Mouse (Mus musculus) limb, embryonic 15.5 days (tissue): ENCODE results near the gene Hmgb2. TPM values are rescaled to one million over a fixed set of nuclear protein-coding genes. Genes with fewer than 3 reads are reported as not detected.

Experiments
- ATAC-seq: fragments of 200-750 bp; cut with Nextera tagmentation; 2 replicates; pipeline ENCODE4 v1.8.0; 2017; ENCODE audit warnings: low read depth, moderate TSS enrichment; ENCODE audit not compliant: insufficient number of reproducible peaks, low FRiP score, low TSS enrichment
- H3K27ac ChIP-seq: fragments of 300-500 bp; sonication (generic); 2 replicates; pipeline ENCODE4 v1.5.1; 2015; ENCODE audit warnings: moderate library complexity, mild to moderate bottlenecking, inconsistent platforms
- H3K27me3 ChIP-seq: fragments of 300-500 bp; sonication (generic); 2 replicates; pipeline ENCODE4 v1.6.1; 2015; ENCODE audit warnings: inconsistent platforms
- H3K36me3 ChIP-seq: fragments of 300-500 bp; sonication (generic); 2 replicates; pipeline ENCODE4 v1.6.1; 2015; ENCODE audit warnings: inconsistent platforms
- H3K4me1 ChIP-seq: fragments of 300-500 bp; sonication (generic); 2 replicates; pipeline ENCODE4 v1.6.1; 2015; ENCODE audit warnings: inconsistent platforms
- H3K4me2 ChIP-seq: fragments of 300-500 bp; sonication (generic); 2 replicates; pipeline ENCODE4 v1.6.1; 2015; ENCODE audit warnings: mild to moderate bottlenecking, inconsistent platforms
- H3K4me3 ChIP-seq: fragments of 300-500 bp; sonication (generic); 2 replicates; pipeline ENCODE4 v1.5.1; 2015; ENCODE audit warnings: mild to moderate bottlenecking, inconsistent platforms
- H3K9ac ChIP-seq: fragments of 300-500 bp; sonication (generic); 2 replicates; pipeline ENCODE4 v1.6.1; 2015; ENCODE audit warnings: inconsistent platforms
- H3K9me3 ChIP-seq: fragments of 300-500 bp; sonication (generic); 2 replicates; pipeline ENCODE4 v1.6.1; 2016; ENCODE audit warnings: inconsistent platforms
- WGBS: fragments of 180-500 bp; shearing (Covaris S2); methylation state at CpG from one replicate; pipeline ENCODE4 v1.1.7; 2015; 5-methylcytosine and 5-hydroxymethylcytosine counted together
- polyA plus RNA-seq: library from polyadenylated mRNA; unstranded; fragments of >200 nt; fragmentation: Nextera tagmentation; extraction: Ambion mirVana; gene quantifications from 2 replicates; pipeline ENCODE4 v1.2.1, GENCODE M21; 2015

Hmgb2 gene
- polyA plus RNA-seq, 1 experiment from 2014 or later: 297 TPM

GRCm38 (mm10) chr8:57536167-57536566 is 24.5 kb downstream of the Hmgb2 start:
- H3K27me3 ChIP-seq: no peaks in the 10 kb centered on the region
- no peak overlapping the region for H3K4me2 ChIP-seq
- H3K4me3 ChIP-seq: no peak overlapping the region
- no peaks in the 10 kb centered on the region for H3K4me1 ChIP-seq
- H3K9me3 ChIP-seq: no peaks in the 10 kb centered on the region
- H3K27ac ChIP-seq: no peak overlapping the region
- WGBS: 91% methylated on average over 6 of the region's 6 CpGs
- no peak for ATAC-seq
- H3K9ac ChIP-seq: no peak overlapping the region
- H3K36me3 ChIP-seq: peaks cover 18% of the 10 kb centered on the region; the same call in 1 of the 2 replicates

GRCm38 (mm10) chr8:57538601-57539000 is 26.9 kb downstream of the Hmgb2 start:
- WGBS: 91% methylated on average over 7 of the region's 7 CpGs
- Histone ChIP-seq H3K36me3 (peaks cover 15% of the 10 kb centered on the region; the same call in 1 of the 2 replicates), H3K4me3 (no peak overlapping the region), H3K9me3 (no peaks in the 10 kb centered on the region), H3K27ac (no peak overlapping the region), H3K4me1 (no peaks in the 10 kb centered on the region), H3K9ac (no peak overlapping the region), H3K27me3 (no peaks in the 10 kb centered on the region), H3K4me2 (no peak overlapping the region)
- ATAC-seq: no peak

GRCm38 (mm10) chr8:57540110-57540838 is 28.6 kb downstream of the Hmgb2 start:
- H3K27me3 ChIP-seq: no peaks in the 10 kb centered on the region
- no peak overlapping the region for H3K9ac ChIP-seq
- ATAC-seq: no peak
- no peak overlapping the region for H3K4me3 ChIP-seq
- no peak overlapping the region for H3K4me2 ChIP-seq
- H3K9me3 ChIP-seq: no peaks in the 10 kb centered on the region
- 42% methylated on average over 12 of the region's 12 CpGs for WGBS
- peaks cover 10% of the 10 kb centered on the region; the same call in 1 of the 2 replicates for H3K36me3 ChIP-seq
- H3K4me1 ChIP-seq: no peaks in the 10 kb centered on the region
- H3K27ac ChIP-seq: no peak overlapping the region

GRCm38 (mm10) chr8:57540951-57541350 is 29.2 kb downstream of the Hmgb2 start:
- no peak overlapping the region for H3K9ac ChIP-seq
- no peaks in the 10 kb centered on the region for H3K9me3 ChIP-seq
- no peak overlapping the region for H3K4me2 ChIP-seq
- 92% methylated on average over 11 of the region's 11 CpGs for WGBS
- no peaks in the 10 kb centered on the region for H3K4me1 ChIP-seq
- H3K4me3 ChIP-seq: no peak overlapping the region
- no peaks in the 10 kb centered on the region for H3K27me3 ChIP-seq
- peaks cover 4% of the 10 kb centered on the region; the same call in 1 of the 2 replicates for H3K36me3 ChIP-seq
- ATAC-seq: no peak
- no peak overlapping the region for H3K27ac ChIP-seq

- Histone ChIP-seq H3K4me2 (no peak overlapping the region), H3K4me3 (no peak overlapping the region), H3K9ac (no peak overlapping the region), H3K36me3 (no peaks in the 10 kb centered on the region), H3K27me3 (no peaks in the 10 kb centered on the region), H3K9me3 (no peaks in the 10 kb centered on the region), H3K4me1 (no peaks in the 10 kb centered on the region), H3K27ac (no peak overlapping the region)
- ATAC-seq: no peak
- 84% methylated on average over 9 of the region's 9 CpGs for WGBS
These were observed 29.7 kb downstream of the Hmgb2 start for GRCm38 (mm10) chr8:57541405-57541804.

- Histone ChIP-seq H3K4me2 (no peak overlapping the region), H3K4me1 (no peaks in the 10 kb centered on the region), H3K27me3 (no peaks in the 10 kb centered on the region), H3K4me3 (no peak overlapping the region), H3K9me3 (no peaks in the 10 kb centered on the region), H3K36me3 (no peaks in the 10 kb centered on the region), H3K27ac (no peak overlapping the region), H3K9ac (no peak overlapping the region)
- ATAC-seq: no peak
- whole genome bisulfite sequencing: 88% methylated on average over 3 of the region's 3 CpGs
These were observed 34.7 kb downstream of the Hmgb2 start for GRCm38 (mm10) chr8:57546401-57546800.

GRCm38 (mm10) chr8:57546834-57547233 is 35.1 kb downstream of the Hmgb2 start:
- Histone ChIP-seq H3K4me3 (no peak overlapping the region), H3K4me1 (no peaks in the 10 kb centered on the region), H3K4me2 (no peak overlapping the region), H3K9me3 (no peaks in the 10 kb centered on the region), H3K36me3 (no peaks in the 10 kb centered on the region), H3K9ac (no peak overlapping the region), H3K27ac (no peak overlapping the region), H3K27me3 (no peaks in the 10 kb centered on the region)
- 90% methylated on average over 3 of the region's 3 CpGs for WGBS
- no peak for ATAC-seq

- no peaks in the 10 kb centered on the region for H3K36me3 ChIP-seq
- no peaks in the 10 kb centered on the region for H3K4me1 ChIP-seq
- 66% methylated on average over 12 of the region's 12 CpGs for whole genome bisulfite sequencing
- no peaks in the 10 kb centered on the region for H3K9me3 ChIP-seq
- no peaks in the 10 kb centered on the region for H3K27me3 ChIP-seq
- no peak overlapping the region for H3K9ac ChIP-seq
- ATAC-seq: no peak
- H3K27ac ChIP-seq: no peak overlapping the region
- H3K4me2 ChIP-seq: no peak overlapping the region
- no peak overlapping the region for H3K4me3 ChIP-seq
These were observed 35.9 kb downstream of the Hmgb2 start for GRCm38 (mm10) chr8:57547581-57547980.

- Histone ChIP-seq H3K9me3 (no peaks in the 10 kb centered on the region), H3K36me3 (no peaks in the 10 kb centered on the region), H3K4me1 (no peaks in the 10 kb centered on the region), H3K27me3 (no peaks in the 10 kb centered on the region), H3K4me3 (no peak overlapping the region), H3K27ac (no peak overlapping the region), H3K4me2 (no peak overlapping the region), H3K9ac (no peak overlapping the region)
- 79% methylated on average over 14 of the region's 14 CpGs for WGBS
- ATAC-seq: no peak
These were observed 40.7 kb downstream of the Hmgb2 start for GRCm38 (mm10) chr8:57552102-57553032.

GRCm38 (mm10) chr8:57560926-57561325 is 49.2 kb downstream of the Hmgb2 start:
- H3K36me3 ChIP-seq: no peaks in the 10 kb centered on the region
- no peak overlapping the region for H3K4me2 ChIP-seq
- WGBS: 82% methylated on average over 9 of the region's 9 CpGs
- peaks cover 5% of the 10 kb centered on the region; the same call in 1 of the 2 replicates for H3K4me1 ChIP-seq
- no peaks in the 10 kb centered on the region for H3K9me3 ChIP-seq
- peak; percentile 35; the same call in 1 of the 2 replicates for ATAC-seq
- H3K27ac ChIP-seq: no peak overlapping the region
- H3K4me3 ChIP-seq: no peak overlapping the region
- no peak overlapping the region for H3K9ac ChIP-seq
- H3K27me3 ChIP-seq: no peaks in the 10 kb centered on the region

- H3K4me3 ChIP-seq: no peak overlapping the region
- H3K9ac ChIP-seq: no peak overlapping the region
- H3K4me1 ChIP-seq: peaks cover 5% of the 10 kb centered on the region; the same call in 1 of the 2 replicates
- H3K9me3 ChIP-seq: no peaks in the 10 kb centered on the region
- WGBS: 40% methylated on average over 3 of the region's 3 CpGs
- H3K4me2 ChIP-seq: no peak overlapping the region
- H3K36me3 ChIP-seq: no peaks in the 10 kb centered on the region
- H3K27me3 ChIP-seq: no peaks in the 10 kb centered on the region
- ATAC-seq: no peak
- no peak overlapping the region for H3K27ac ChIP-seq
These were observed 51.0 kb downstream of the Hmgb2 start for GRCm38 (mm10) chr8:57562741-57563140.

- Histone ChIP-seq H3K4me2 (no peak overlapping the region), H3K4me1 (peaks cover 6% of the 10 kb centered on the region; the same call in 1 of the 2 replicates), H3K9me3 (no peaks in the 10 kb centered on the region), H3K9ac (no peak overlapping the region), H3K27me3 (no peaks in the 10 kb centered on the region), H3K36me3 (no peaks in the 10 kb centered on the region), H3K4me3 (no peak overlapping the region), H3K27ac (no peak overlapping the region)
- WGBS: 82% methylated on average over 15 of the region's 15 CpGs
- ATAC-seq: no peak
These were observed 52.0 kb downstream of the Hmgb2 start for GRCm38 (mm10) chr8:57563726-57564125.
